Mouse (Mus musculus) bone marrow macrophage, adult 2 months (primary cell): Measurements from ENCODE around the gene Rtkn. TPM values are rescaled to one million over a fixed set of nuclear protein-coding genes. Genes with fewer than 3 reads are reported as not detected.

Source experiments
- H3K27ac ChIP-seq: 2 replicates; pipeline ENCODE4 v1.5.1; 2012; ENCODE audit warnings: low read depth, low read length; ENCODE audit not compliant: insufficient read depth
- H3K4me1 ChIP-seq: 2 replicates; pipeline ENCODE4 v1.6.1; 2012; ENCODE audit warnings: low read length; ENCODE audit not compliant: control insufficient read depth, insufficient read depth
- H3K4me3 ChIP-seq: 2 replicates; pipeline ENCODE4 v1.5.1; 2012; ENCODE audit warnings: mild to moderate bottlenecking, low read length, moderate library complexity; ENCODE audit not compliant: insufficient read depth
- CTCF ChIP-seq: IDR thresholded peaks from 2 replicates; pipeline ENCODE4 v1.5.1; 2012; ENCODE audit warnings: low read depth, mild to moderate bottlenecking, low read length, moderate library complexity
- POLR2A ChIP-seq: IDR thresholded peaks from 2 replicates; pipeline ENCODE4 v1.6.1; 2012; ENCODE audit warnings: mild to moderate bottlenecking, low read depth, low read length, borderline replicate concordance
- polyA plus RNA-seq: library from polyadenylated mRNA; stranded (reverse); fragments of >200 nt; gene quantifications from 2 replicates; pipeline ENCODE4 v1.2.4, GENCODE M21; 2012; ENCODE audit not compliant: missing spikeins, insufficient read depth, insufficient read length

Gene Rtkn
- polyA plus RNA-seq, 1 experiment: 1.8 TPM

- peaks cover 10% of the 10 kb centered on the region for H3K4me1 ChIP-seq
- H3K4me3 ChIP-seq: peak overlapping the region; percentile 87
- TF ChIP-seq POLR2A: no peak
- no peak for TF ChIP-seq CTCF
- peak overlapping the region; percentile 76 for H3K27ac ChIP-seq
Measured at GRCm38 (mm10) chr6:83101688-83102556, 33.3 kb upstream of the Rtkn start.

GRCm38 (mm10) chr6:83103130-83103650, 32.1 kb upstream of the Rtkn start:
- Histone ChIP-seq H3K4me3 (no peak overlapping the region), H3K4me1 (peaks cover 13% of the 10 kb centered on the region), H3K27ac (no peak overlapping the region)
- TF ChIP-seq CTCF (no peak), POLR2A (no peak)

DNA sequence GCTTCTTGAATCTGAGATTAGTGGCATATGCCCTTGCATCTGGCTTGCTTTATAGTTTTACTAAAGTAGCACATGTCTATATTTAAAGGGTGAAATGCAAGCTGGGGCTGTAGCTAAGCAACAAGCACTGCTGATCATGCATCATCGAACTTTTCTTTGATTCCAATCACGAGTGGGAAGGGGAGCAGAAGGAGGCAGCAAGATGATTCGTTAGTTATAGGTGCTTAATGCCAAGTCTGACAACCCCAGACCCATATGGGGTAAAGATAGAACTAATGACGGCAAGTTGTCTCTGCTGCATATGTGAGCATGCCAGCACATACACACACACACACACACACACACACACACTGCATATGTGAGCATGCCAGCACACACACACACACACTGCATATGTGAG, 31.1 kb upstream of the Rtkn start:
- Histone ChIP-seq H3K27ac (no peak overlapping the region), H3K4me3 (no peak overlapping the region), H3K4me1 (peaks cover 13% of the 10 kb centered on the region)
- TF ChIP-seq CTCF: no peak
- TF ChIP-seq POLR2A: no peak

DNA sequence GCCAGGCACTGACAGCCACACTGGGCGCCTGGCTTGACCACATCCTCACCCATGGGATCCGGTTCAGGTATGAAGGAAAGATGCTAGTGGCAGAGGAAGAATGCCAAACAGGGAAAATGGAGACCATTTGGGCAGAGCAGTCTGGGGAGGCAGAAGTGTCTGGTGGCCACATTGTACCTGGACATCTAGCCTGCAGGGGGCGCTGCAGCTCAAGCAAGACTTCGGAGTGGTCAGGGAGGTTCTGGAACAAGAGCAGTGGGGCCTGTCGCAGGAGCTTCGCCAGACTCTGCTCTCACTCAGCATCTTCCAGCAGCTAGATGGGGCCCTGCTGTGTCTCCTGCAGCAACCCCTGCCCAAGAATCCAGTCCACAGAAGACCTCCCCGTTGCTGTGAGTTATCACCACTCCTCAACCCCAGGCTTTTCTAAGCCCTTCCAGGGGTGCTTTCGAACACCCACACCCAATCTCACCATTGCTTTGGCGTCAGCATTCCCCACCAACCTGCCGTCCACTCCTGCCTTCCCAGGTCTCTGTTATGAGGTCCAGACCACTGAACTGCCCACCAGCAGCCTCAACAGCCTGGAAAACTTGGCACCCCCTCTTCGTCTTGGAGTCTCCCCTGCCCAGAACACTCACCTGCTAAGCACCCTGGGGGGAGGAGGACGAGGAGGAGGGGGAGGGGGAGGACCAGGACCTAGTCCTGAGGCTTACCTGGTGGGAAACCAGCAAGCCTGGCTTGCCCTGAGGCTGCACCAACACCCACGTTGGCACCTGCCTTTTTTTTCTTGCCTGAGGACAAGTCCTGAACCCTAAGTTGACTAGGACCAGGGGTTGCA, 27.5 kb upstream of the Rtkn start:
- Histone ChIP-seq H3K27ac (no peak overlapping the region), H3K4me3 (peak overlapping the region; percentile 89)

GRCm38 (mm10) chr6:83108762-83109668, 26.2 kb upstream of the Rtkn start, which contains the start of gene Mrpl53:
Gene Mrpl53 (plus strand): TSS chr6:83109040.
- peak within 1 kb of the TSS; percentile 70 for H3K27ac ChIP-seq
- H3K4me3 ChIP-seq: peak within 1 kb of the TSS; percentile 89
- no peak for TF ChIP-seq CTCF
- H3K4me1 ChIP-seq: peaks cover 7% of the 10 kb centered on the region

More for the DNA sequence above, 27.5 kb upstream of the Rtkn start:
- peaks cover 10% of the 10 kb centered on the region for H3K4me1 ChIP-seq
- TF ChIP-seq CTCF (peak; percentile 54; the same call in 1 of the 2 replicates), POLR2A (no peak)

DNA sequence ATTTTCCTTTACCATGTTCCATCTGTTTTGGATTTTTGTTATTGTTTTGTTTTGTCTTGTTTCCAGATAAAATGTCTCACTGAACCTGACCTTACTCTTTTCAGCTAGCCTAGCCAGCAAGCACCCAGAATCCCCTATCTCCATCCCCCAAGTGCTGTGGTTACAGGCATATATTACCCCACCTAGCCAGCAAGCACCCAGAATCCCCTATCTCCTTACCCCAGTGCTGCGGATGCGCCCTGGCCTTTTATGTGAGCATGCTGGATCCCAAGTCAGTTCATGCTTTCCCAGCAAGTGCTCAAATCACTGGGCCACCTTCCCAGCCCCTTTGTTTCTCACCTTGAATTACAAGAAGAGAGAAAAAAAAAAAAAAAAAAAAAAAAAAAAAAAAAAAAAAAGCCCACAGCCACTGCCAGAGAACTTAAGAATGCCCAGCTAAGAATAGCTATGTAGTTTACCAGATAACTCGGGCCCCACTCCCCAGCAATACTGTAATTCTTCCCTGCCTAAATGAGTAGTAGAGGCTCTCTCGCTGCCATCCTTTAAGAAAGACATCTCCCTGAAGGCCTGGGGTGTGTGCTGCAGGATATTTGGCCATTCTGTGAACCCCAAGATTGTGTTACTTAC, 23.6 kb upstream of the Rtkn start:
- Histone ChIP-seq H3K27ac (no peak overlapping the region), H3K4me1 (peaks cover 14% of the 10 kb centered on the region), H3K4me3 (no peak overlapping the region)
- TF ChIP-seq CTCF (no peak), POLR2A (no peak)

- Histone ChIP-seq H3K27ac (peak within 1 kb of the TSS; percentile 73), H3K4me1 (peaks cover 18% of the 10 kb centered on the region), H3K4me3 (peak within 1 kb of the TSS; percentile 77)
- no peak for TF ChIP-seq POLR2A
- no peak for TF ChIP-seq CTCF
Measured at GRCm38 (mm10) chr6:83115011-83115671, 20.1 kb upstream of the Rtkn start, which contains the start of gene Mogs. Gene Mogs (plus strand): TSS chr6:83115496.

GRCm38 (mm10) chr6:83115682-83116372, 19.4 kb upstream of the Rtkn start:
- no peak for TF ChIP-seq POLR2A
- TF ChIP-seq CTCF: no peak
- Histone ChIP-seq H3K4me1 (peaks cover 16% of the 10 kb centered on the region), H3K27ac (0 out of 2 replicates have a peak overlapping the region, but pooled peaks have one; percentile 1), H3K4me3 (peak overlapping the region; percentile 77)
